Comparison of ENCODE assay signal across 19 mouse cellular contexts in the genomic region with DNA sequence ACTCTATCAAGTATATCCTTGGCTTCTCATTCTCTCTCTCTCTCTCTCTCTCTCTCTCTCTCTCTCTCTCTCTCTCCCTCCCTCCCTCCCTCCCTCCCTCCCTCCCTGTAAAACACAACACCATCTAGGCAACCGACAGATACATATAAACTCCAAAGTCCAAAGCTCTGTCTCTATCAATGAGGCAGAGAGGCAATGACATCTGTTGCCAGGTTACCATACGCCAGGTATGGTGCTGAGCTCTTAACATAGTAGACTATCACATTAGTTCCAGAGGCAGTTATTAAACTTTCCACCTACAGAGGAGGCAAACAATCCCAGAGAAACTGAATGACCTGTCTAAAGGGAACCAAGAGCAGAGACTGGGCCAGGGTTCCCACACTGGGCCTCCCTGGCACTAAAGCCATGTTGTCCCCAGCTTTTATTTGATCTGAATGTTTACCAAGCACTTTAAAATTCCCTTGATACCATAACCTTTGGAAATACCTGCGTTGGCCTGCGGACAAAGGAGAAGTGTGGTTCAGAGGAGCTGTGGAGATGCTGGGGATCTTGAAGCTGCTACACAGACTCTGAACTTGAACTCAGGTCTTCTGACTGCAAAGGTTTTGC. TPM values are rescaled to one million over a fixed set of nuclear protein-coding genes. Genes with fewer than 3 reads are reported as not detected.
DNase-seq lines count a peak whose midpoint lies in the region; ATAC-seq and TF ChIP-seq lines count a peak whose summit lies in the region.
"Had no signal": no experiment of that assay in that cellular context is flagged by ENCODE, and none has a peak within 500 bp of the region (broad histone marks: within the 10 kb centered on the region; RNA-seq: fewer than 3 reads in every experiment).

No protein-coding gene starts in this region.

- no peak overlapping the region for H3K4me3 ChIP-seq in liver, adult 2 months (ENCODE audit: insufficient read depth, low read depth, low read length)
- H3K4me3 ChIP-seq in liver, embryonic 12.5 days, result no peak overlapping the region
- H3K4me3 ChIP-seq in intestine, postnatal 0 days (ENCODE audit: low read depth, low read length), result no peak overlapping the region
- no peak overlapping the region for H3K4me3 ChIP-seq in lung, postnatal 0 days (ENCODE audit: low read depth, low read length)
- H3K4me3 ChIP-seq in small intestine, adult 2 months (ENCODE audit: low read depth, low read length), result no peak overlapping the region
- H3K4me3 ChIP-seq: embryonic facial prominence, embryonic 15.5 days; heart, embryonic 13.5 days; hindbrain, embryonic 13.5 days; left cerebral cortex, adult 2 months; limb, embryonic 15.5 days had no signal

- H3K27ac ChIP-seq in liver, adult 2 months (replicated peaks; ENCODE audit: insufficient read depth, low read depth, low read length), result no peak overlapping the region
- no peak overlapping the region for H3K27ac ChIP-seq in liver, embryonic 12.5 days
- H3K27ac ChIP-seq in intestine, postnatal 0 days (ENCODE audit: low read depth, low read length), result no peak overlapping the region
- 0 out of 2 replicates have a peak overlapping the region, but pooled peaks have one; percentile 4 for H3K27ac ChIP-seq in lung, postnatal 0 days (ENCODE audit: low read length)
- peak overlapping the region; percentile 72 for H3K27ac ChIP-seq in small intestine, adult 2 months (ENCODE audit: insufficient read depth, low read depth, low read length)
- H3K27ac ChIP-seq: embryonic facial prominence, embryonic 15.5 days; heart, embryonic 13.5 days; hindbrain, embryonic 13.5 days; left cerebral cortex, adult 2 months; limb, embryonic 15.5 days; macrophage had no signal

- H3K9ac ChIP-seq in liver, adult 2 months (ENCODE audit: low read depth, low read length), result no peak overlapping the region
- H3K9ac ChIP-seq in liver, embryonic 12.5 days, result no peak overlapping the region
- H3K9ac ChIP-seq in intestine, postnatal 0 days (ENCODE audit: low read depth, low read length), result no peak overlapping the region
- H3K9ac ChIP-seq in lung, postnatal 0 days (replicated peaks; ENCODE audit: low read depth), result no peak overlapping the region
- H3K9ac ChIP-seq: embryonic facial prominence, embryonic 15.5 days; heart, embryonic 13.5 days; hindbrain, embryonic 13.5 days; limb, embryonic 15.5 days had no signal

- no peak for TF ChIP-seq POLR2A in liver, adult 2 months (IDR thresholded peaks at IDR 0.05; ENCODE audit: extremely low read depth, insufficient read depth, low read length)
- TF ChIP-seq POLR2A in small intestine, adult 2 months (IDR thresholded peaks at IDR 0.05; ENCODE audit: low read depth, low read length), result no peak

- no peaks in the 10 kb centered on the region for H3K27me3 ChIP-seq in liver, adult 2 months (ENCODE audit: control insufficient read depth, insufficient read depth, low read length)
- H3K27me3 ChIP-seq in liver, embryonic 12.5 days (replicated peaks), result no peaks in the 10 kb centered on the region
- H3K27me3 ChIP-seq in intestine, postnatal 0 days (replicated peaks; ENCODE audit: control insufficient read depth, insufficient read depth, low read length), result no peaks in the 10 kb centered on the region
- no peaks in the 10 kb centered on the region for H3K27me3 ChIP-seq in lung, postnatal 0 days (replicated peaks; ENCODE audit: insufficient read depth, low read length)
- H3K27me3 ChIP-seq in small intestine, adult 2 months (ENCODE audit: control insufficient read depth, insufficient read depth, low read length), result no peaks in the 10 kb centered on the region
- H3K27me3 ChIP-seq: embryonic facial prominence, embryonic 15.5 days; heart, embryonic 13.5 days; hindbrain, embryonic 13.5 days; limb, embryonic 15.5 days had no signal

- H3K4me2 ChIP-seq in liver, embryonic 12.5 days, result no peak overlapping the region
- no peak overlapping the region for H3K4me2 ChIP-seq in intestine, postnatal 0 days (replicated peaks; ENCODE audit: low read depth)
- H3K4me2 ChIP-seq in lung, postnatal 0 days (replicated peaks; ENCODE audit: low read depth, low read length), result no peak overlapping the region
- H3K4me2 ChIP-seq: embryonic facial prominence, embryonic 15.5 days; heart, embryonic 13.5 days; hindbrain, embryonic 13.5 days; limb, embryonic 15.5 days had no signal

- H3K9me3 ChIP-seq in liver, embryonic 12.5 days (replicated peaks), result no peaks in the 10 kb centered on the region
- H3K9me3 ChIP-seq in intestine, postnatal 0 days (ENCODE audit: control insufficient read depth), result no peaks in the 10 kb centered on the region
- H3K9me3 ChIP-seq in lung, postnatal 0 days (ENCODE audit: low read length), result no peaks in the 10 kb centered on the region
- H3K9me3 ChIP-seq: embryonic facial prominence, embryonic 15.5 days; heart, embryonic 13.5 days; hindbrain, embryonic 13.5 days; limb, embryonic 15.5 days had no signal

- TF ChIP-seq EP300 in lung, postnatal 0 days (IDR thresholded peaks at IDR 0.05), result peak; percentile 90

- WGBS in liver, adult 2 months, result 18% methylated on average over 4 of the region's 4 CpGs
- WGBS in liver, embryonic 12.5 days (ENCODE audit: insufficient replicate concordance), result 50% methylated on average over 4 of the region's 4 CpGs
- WGBS in intestine, postnatal 0 days, result 42% methylated on average over 4 of the region's 4 CpGs
- WGBS in lung, postnatal 0 days, result 49% methylated on average over 4 of the region's 4 CpGs
- 25% methylated on average over 4 of the region's 4 CpGs for WGBS in small intestine, adult 2 months

- H3K79me2 ChIP-seq in liver, adult 2 months (ENCODE audit: control insufficient read depth, insufficient read depth, low read length), result no peaks in the 10 kb centered on the region

- DNase-seq in liver, adult 2 months (ENCODE audit: extremely low read depth, low read depth, low spot score), result peak; percentile 62
- peak; percentile 81 for DNase-seq in lung, postnatal 0 days (ENCODE audit: low spot score)
- no peak for DNase-seq in kidney, postnatal 36 days
- no peak for DNase-seq in urinary bladder, postnatal 10 days (ENCODE audit: low spot score)
- DNase-seq: gastrocnemius, postnatal 25 days; layer of hippocampus, adult 9-11 months; left cerebral cortex, postnatal 4 days had no signal

- H3K4me1 ChIP-seq in liver, adult 2 months (ENCODE audit: control insufficient read depth, insufficient read depth, low read length), result peaks cover 8% of the 10 kb centered on the region
- H3K4me1 ChIP-seq in liver, embryonic 12.5 days, result no peaks in the 10 kb centered on the region
- no peaks in the 10 kb centered on the region for H3K4me1 ChIP-seq in intestine, postnatal 0 days (replicated peaks; ENCODE audit: control insufficient read depth, insufficient read depth, low read length)
- H3K4me1 ChIP-seq in lung, postnatal 0 days (ENCODE audit: insufficient read depth, low read depth, low read length), result no peaks in the 10 kb centered on the region
- peaks cover 12% of the 10 kb centered on the region; the same call in 1 of the 2 replicates for H3K4me1 ChIP-seq in small intestine, adult 2 months (ENCODE audit: control insufficient read depth, insufficient read depth, insufficient read length, low read length)
- H3K4me1 ChIP-seq: embryonic facial prominence, embryonic 15.5 days; limb, embryonic 15.5 days had no signal

- ATAC-seq in liver, embryonic 12.5 days, result no peak
- ATAC-seq in intestine, postnatal 0 days, result peak; percentile 71
- peak; percentile 89 for ATAC-seq in lung, postnatal 0 days
- ATAC-seq in erythroblast, adult 5-6 weeks (replicated peaks; ENCODE audit: low FRiP score, poor library complexity, severe bottlenecking), result no peak
- ATAC-seq: CD4-positive, CD25-positive, alpha-beta regulatory T cell, adult 4 months; forebrain, embryonic 16.5 days had no signal

- H3K36me3 ChIP-seq in liver, adult 2 months (ENCODE audit: control insufficient read depth, insufficient read depth, low read length), result no peaks in the 10 kb centered on the region
- no peaks in the 10 kb centered on the region for H3K36me3 ChIP-seq in liver, embryonic 12.5 days
- H3K36me3 ChIP-seq in intestine, postnatal 0 days (ENCODE audit: control insufficient read depth, insufficient read depth), result no peaks in the 10 kb centered on the region
- no peaks in the 10 kb centered on the region for H3K36me3 ChIP-seq in lung, postnatal 0 days (ENCODE audit: insufficient read depth, low read length)
- H3K36me3 ChIP-seq in small intestine, adult 2 months (ENCODE audit: control insufficient read depth, insufficient read depth, low read length), result no peaks in the 10 kb centered on the region
- H3K36me3 ChIP-seq: embryonic facial prominence, embryonic 15.5 days; heart, embryonic 13.5 days; hindbrain, embryonic 13.5 days; limb, embryonic 15.5 days had no signal

- no peak for TF ChIP-seq CTCF in liver, adult 2 months (IDR thresholded peaks at IDR 0.05; ENCODE audit: low read depth, low read length)
- TF ChIP-seq CTCF in intestine, postnatal 0 days (IDR thresholded peaks at IDR 0.05; ENCODE audit: low read depth), result no peak
- TF ChIP-seq CTCF in lung, postnatal 0 days (IDR thresholded peaks at IDR 0.05), result no peak
- TF ChIP-seq CTCF in small intestine, adult 2 months (IDR thresholded peaks at IDR 0.05; ENCODE audit: extremely low read depth, insufficient read length, insufficient replicate concordance, low read depth, low read length), result no peak

RNA-seq across cellular contexts. Expression of gene Plekha1, which starts 10.8 kb away (rescaled TPM):
- 7.0 and 9.3 TPM in 2 replicates for total RNA-seq in liver, adult 2 months (2014; rRNA removed)
- 4.3 and 5.6 TPM in 2 replicates for polyA plus RNA-seq in liver, adult 2 months (2012; rRNA removed)
- polyA plus RNA-seq in liver, embryonic 12.5 days (2016; fragmentation: Nextera tagmentation; extraction: Ambion mirVana), result 10.3 and 11.0 TPM in 2 replicates
- 29.6 and 30.2 TPM in 2 replicates for polyA plus RNA-seq in intestine, postnatal 0 days (2015; fragmentation: Nextera tagmentation; extraction: Ambion mirVana)
- polyA plus RNA-seq in lung, postnatal 0 days (2015; fragmentation: Nextera tagmentation; extraction: Ambion mirVana), result 74.5 and 83.9 TPM in 2 replicates
- polyA plus RNA-seq in small intestine, adult 2 months (2012; rRNA removed), result 12.0 and 63.7 TPM in 2 replicates
- 2.1 and 3.1 TPM in 2 replicates for total RNA-seq in erythroblast, adult 5-6 weeks (2015; ENCODE audit: low replicate concordance)
- total RNA-seq in erythroblast, adult 5-6 weeks (2017; ENCODE audit: low replicate concordance), result 3.2 and 7.8 TPM in 2 replicates

Comparison
In these comparisons a context has a peak if more than half of its experiments do, and no peak if none do; other contexts are left out.
1. DNase-seq: peak in liver, adult 2 months (single experiment) and lung, postnatal 0 days (single experiment); none in kidney, postnatal 36 days (0 of 2) and urinary bladder, postnatal 10 days (single experiment).
2. H3K27ac ChIP-seq: peak in lung, postnatal 0 days (single experiment) and small intestine, adult 2 months (single experiment); none in liver, adult 2 months (single experiment), liver, embryonic 12.5 days (single experiment) and intestine, postnatal 0 days (single experiment).
3. ATAC-seq: peak in intestine, postnatal 0 days (single experiment) and lung, postnatal 0 days (single experiment); none in liver, embryonic 12.5 days (single experiment) and erythroblast, adult 5-6 weeks (single experiment).